Mouse (Mus musculus): ENCODE measurements around the gene Olfr740.

DNA sequence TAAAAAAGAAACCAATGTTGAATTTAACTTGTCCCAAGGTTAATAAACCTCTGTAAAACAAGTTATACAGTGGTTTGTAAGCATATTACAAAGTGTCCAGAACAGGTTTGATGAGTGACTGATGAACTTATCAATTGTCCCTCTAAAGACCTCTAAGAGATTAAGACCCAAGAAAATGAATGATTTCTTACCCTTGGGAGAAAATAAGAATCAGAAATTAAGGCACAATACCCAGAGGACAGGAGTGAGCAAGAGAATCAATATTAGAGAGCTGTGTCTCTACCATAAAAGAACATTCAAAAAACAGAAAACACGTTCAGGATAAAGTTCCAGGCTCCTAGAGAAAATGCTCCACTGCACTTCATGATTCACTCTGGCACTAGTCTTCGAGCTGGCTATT lies 58.0 kb downstream of the Olfr740 start, which contains the start of gene Olfr742:
- no peak for TF ChIP-seq GATA1 (IDR thresholded peaks at IDR 0.05; ENCODE audit: low read length)
- no peak for TF ChIP-seq TAL1 (IDR thresholded peaks at IDR 0.05; ENCODE audit: low read length)
